Mouse (Mus musculus) heart, embryonic 10.5 days (tissue): ENCODE measurements at regions not wholly inside any gene's neighbourhood (a gene's known extent, or its start where the extent isn't known, plus 50 kb on each side); places are given as distances from the start of the nearest gene placed in this dataset.
A peak's percentile ranks its signal among the peaks of the same experiment; 100 is the strongest.

Experiments
- DNase-seq: peaks from one replicate; pipeline ENCODE4 v3.0.0-alpha.2; 2017; ENCODE audit warnings: low spot score
- H3K27ac ChIP-seq: fragments of 300-500 bp; sonication (generic); 2 replicates; pipeline ENCODE4 v1.5.1; 2016; ENCODE audit warnings: mild to moderate bottlenecking
- H3K27me3 ChIP-seq: fragments of 300-500 bp; sonication (generic); 2 replicates; pipeline ENCODE4 v1.6.1; 2016; ENCODE audit warnings: mild to moderate bottlenecking; ENCODE audit not compliant: poor library complexity, insufficient read depth, severe bottlenecking
- H3K36me3 ChIP-seq: fragments of 300-500 bp; sonication (generic); 2 replicates; pipeline ENCODE4 v1.6.1; 2016; ENCODE audit warnings: mild to moderate bottlenecking, moderate library complexity
- H3K4me1 ChIP-seq: fragments of 300-500 bp; sonication (generic); 2 replicates; pipeline ENCODE4 v1.6.1; 2016; ENCODE audit warnings: mild to moderate bottlenecking
- H3K4me3 ChIP-seq: fragments of 300-500 bp; sonication (generic); 2 replicates; pipeline ENCODE4 v1.5.1; 2016; ENCODE audit warnings: mild to moderate bottlenecking, moderate library complexity
- H3K9me3 ChIP-seq: fragments of 300-500 bp; sonication (generic); 2 replicates; pipeline ENCODE4 v1.6.1; 2016; ENCODE audit warnings: mild to moderate bottlenecking, moderate library complexity
- WGBS: fragments of 180-500 bp; shearing (Covaris S2); methylation state at CpG from one replicate; pipeline ENCODE4 v1.1.7; 2016; 5-methylcytosine and 5-hydroxymethylcytosine counted together

DNA sequence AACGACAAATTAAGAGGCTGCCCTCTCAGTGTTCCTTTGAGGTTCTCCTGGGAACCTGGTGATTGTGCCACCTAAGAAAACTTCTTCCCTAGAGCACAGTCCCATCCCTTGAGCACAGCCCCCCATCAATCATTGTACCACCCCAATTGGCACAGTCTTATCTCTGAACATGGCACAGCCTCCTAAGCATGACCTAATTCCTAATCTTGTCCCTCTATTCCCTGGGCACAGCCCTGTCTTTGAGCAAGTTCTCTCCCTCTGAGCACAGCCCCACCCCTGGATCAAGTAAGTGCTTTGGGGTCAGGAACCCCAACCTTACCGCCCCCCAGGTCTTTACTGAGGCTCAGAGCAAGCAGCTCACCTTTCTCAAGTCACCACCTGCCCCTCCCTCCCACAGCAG, 173.6 kb upstream of the Irx3 start:
- WGBS = 86% methylated on average over 2 of the region's 2 CpGs
- no peak for DNase-seq
- H3K36me3 ChIP-seq = no peaks in the 10 kb centered on the region
- H3K27me3 ChIP-seq = peaks cover 75% of the 10 kb centered on the region
- H3K9me3 ChIP-seq = no peaks in the 10 kb centered on the region
- H3K27ac ChIP-seq = no peak overlapping the region
- H3K4me3 ChIP-seq = no peak overlapping the region
- H3K4me1 ChIP-seq = peaks cover 11% of the 10 kb centered on the region; the same call in 1 of the 2 replicates

- H3K36me3 ChIP-seq = no peaks in the 10 kb centered on the region
- peaks cover 20% of the 10 kb centered on the region for H3K4me1 ChIP-seq
- no peak for DNase-seq
- no peaks in the 10 kb centered on the region for H3K9me3 ChIP-seq
- WGBS = 88% methylated on average over 3 of the region's 3 CpGs
- H3K4me3 ChIP-seq = no peak overlapping the region
- H3K27me3 ChIP-seq = peaks cover 82% of the 10 kb centered on the region
- H3K27ac ChIP-seq = no peak overlapping the region
Measured at GRCm38 (mm10) chr8:91974636-91975035, 172.8 kb upstream of the Irx3 start.

GRCm38 (mm10) chr8:91973951-91974439, 172.1 kb upstream of the Irx3 start:
- H3K36me3 ChIP-seq = no peaks in the 10 kb centered on the region
- no peak overlapping the region for H3K27ac ChIP-seq
- no peak for DNase-seq
- WGBS = 86% methylated on average over 18 of the region's 18 CpGs
- H3K4me3 ChIP-seq = no peak overlapping the region
- no peaks in the 10 kb centered on the region for H3K9me3 ChIP-seq
- H3K27me3 ChIP-seq = peaks cover 82% of the 10 kb centered on the region
- peaks cover 21% of the 10 kb centered on the region for H3K4me1 ChIP-seq

DNA sequence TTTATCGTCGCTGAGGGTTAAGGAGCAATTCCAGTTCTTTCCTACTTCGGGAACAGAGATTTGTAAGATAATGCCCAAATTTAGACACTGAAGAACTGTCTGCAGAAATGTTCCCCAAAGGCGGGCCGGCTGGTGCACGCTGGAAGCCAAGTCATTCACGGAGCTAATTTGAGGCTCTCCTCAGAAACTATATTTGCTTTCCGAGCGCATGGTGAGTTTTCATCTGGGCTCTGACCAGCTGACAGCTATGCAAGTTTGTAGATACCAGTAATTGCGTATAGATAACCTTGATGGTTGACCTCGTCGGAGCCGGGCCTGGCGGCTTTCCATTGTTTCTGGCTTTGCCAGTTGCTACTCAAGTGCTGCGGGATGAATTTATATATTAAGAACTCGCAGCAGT, 165.5 kb upstream of the Irx3 start:
- H3K4me3 ChIP-seq = peak overlapping the region; percentile 48
- DNase-seq = peak; percentile 84

DNA sequence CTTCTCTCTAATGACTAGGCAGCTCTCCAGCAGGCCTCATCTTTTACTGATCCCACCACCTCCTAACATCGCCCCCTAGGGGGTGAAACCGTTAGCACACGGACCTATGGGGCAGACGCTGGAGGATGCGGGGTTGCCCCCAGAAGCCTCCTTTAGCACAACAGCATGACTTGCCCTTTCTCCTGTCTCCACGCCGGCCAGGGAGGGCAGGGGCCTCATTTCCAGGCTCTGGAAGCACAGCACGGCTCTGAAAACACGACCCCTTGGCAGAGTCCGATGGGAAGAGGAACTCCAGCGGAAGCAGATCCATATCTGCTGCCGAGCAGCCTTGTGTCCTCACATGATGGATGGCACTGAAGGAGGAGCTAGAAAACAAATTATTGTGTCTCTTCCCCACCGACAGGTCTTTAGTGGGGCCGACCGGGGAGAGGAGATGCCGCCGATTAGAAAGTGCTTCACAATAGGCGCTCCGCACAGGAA, 165.1 kb upstream of the Irx3 start:
- H3K4me3 ChIP-seq = peak overlapping the region; percentile 48
- H3K36me3 ChIP-seq = no peaks in the 10 kb centered on the region
- peaks cover 64% of the 10 kb centered on the region for H3K27me3 ChIP-seq
- H3K27ac ChIP-seq = peak overlapping the region; percentile 87
- H3K4me1 ChIP-seq = peaks cover 36% of the 10 kb centered on the region
- no peak for DNase-seq
- WGBS = 15% methylated on average over 19 of the region's 19 CpGs
- H3K9me3 ChIP-seq = no peaks in the 10 kb centered on the region

More for the DNA sequence above, 165.5 kb upstream of the Irx3 start:
- WGBS = 13% methylated on average over 16 of the region's 16 CpGs
- Histone ChIP-seq H3K9me3 (no peaks in the 10 kb centered on the region), H3K36me3 (no peaks in the 10 kb centered on the region), H3K27me3 (peaks cover 66% of the 10 kb centered on the region), H3K27ac (peak overlapping the region; percentile 87), H3K4me1 (peaks cover 36% of the 10 kb centered on the region)

- peaks cover under 1% of the 10 kb centered on the region for H3K4me1 ChIP-seq
- 73% methylated on average over 5 of the region's 5 CpGs for WGBS
- H3K9me3 ChIP-seq = no peaks in the 10 kb centered on the region
- DNase-seq = no peak
- no peak overlapping the region for H3K4me3 ChIP-seq
- peaks cover 60% of the 10 kb centered on the region for H3K27me3 ChIP-seq
- no peak overlapping the region for H3K27ac ChIP-seq
- peaks cover 15% of the 10 kb centered on the region; the same call in 1 of the 2 replicates for H3K36me3 ChIP-seq
Measured at GRCm38 (mm10) chr8:91961696-91962095, 159.8 kb upstream of the Irx3 start.

GRCm38 (mm10) chr8:91955170-91955569, 153.3 kb upstream of the Irx3 start:
- 72% methylated on average over 6 of the region's 6 CpGs for WGBS
- peaks cover 15% of the 10 kb centered on the region; the same call in 1 of the 2 replicates for H3K36me3 ChIP-seq
- H3K4me3 ChIP-seq = no peak overlapping the region
- no peak overlapping the region for H3K27ac ChIP-seq
- DNase-seq = no peak
- peaks cover 33% of the 10 kb centered on the region for H3K27me3 ChIP-seq
- H3K4me1 ChIP-seq = no peaks in the 10 kb centered on the region
- no peaks in the 10 kb centered on the region for H3K9me3 ChIP-seq

- Histone ChIP-seq H3K27ac (no peak overlapping the region), H3K36me3 (peaks cover 10% of the 10 kb centered on the region; the same call in 1 of the 2 replicates), H3K9me3 (no peaks in the 10 kb centered on the region), H3K4me3 (no peak overlapping the region), H3K27me3 (peaks cover 32% of the 10 kb centered on the region; the same call in 1 of the 2 replicates), H3K4me1 (no peaks in the 10 kb centered on the region)
- WGBS = 80% methylated on average over 4 of the region's 4 CpGs
- DNase-seq = no peak
Measured at GRCm38 (mm10) chr8:91952981-91953380, 151.1 kb upstream of the Irx3 start.

DNA sequence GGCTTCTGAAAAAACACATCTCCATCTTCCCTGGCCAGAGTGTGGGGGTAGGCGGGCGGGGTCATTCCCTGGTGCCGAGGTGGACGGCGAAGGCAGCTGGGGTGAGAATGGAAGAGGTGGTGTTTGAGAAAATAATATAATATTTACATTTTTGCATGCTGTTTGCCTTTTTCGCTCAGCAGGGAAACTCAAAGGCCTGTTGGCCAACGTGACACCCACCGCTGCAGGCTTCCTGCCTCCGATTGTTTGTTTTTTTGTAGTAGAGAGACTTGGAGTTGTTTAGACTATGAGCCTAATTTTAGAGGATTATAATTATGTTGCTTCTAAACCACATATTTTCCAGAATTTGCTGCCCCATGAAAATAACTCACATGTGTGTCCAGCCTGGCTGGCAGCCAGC, 147.2 kb upstream of the Irx3 start:
- no peak overlapping the region for H3K4me3 ChIP-seq
- no peaks in the 10 kb centered on the region for H3K4me1 ChIP-seq
- DNase-seq = no peak
- 82% methylated on average over 9 of the region's 9 CpGs for WGBS
- H3K27me3 ChIP-seq = peaks cover 15% of the 10 kb centered on the region
- no peaks in the 10 kb centered on the region for H3K36me3 ChIP-seq
- H3K27ac ChIP-seq = no peak overlapping the region
- H3K9me3 ChIP-seq = no peaks in the 10 kb centered on the region

DNA sequence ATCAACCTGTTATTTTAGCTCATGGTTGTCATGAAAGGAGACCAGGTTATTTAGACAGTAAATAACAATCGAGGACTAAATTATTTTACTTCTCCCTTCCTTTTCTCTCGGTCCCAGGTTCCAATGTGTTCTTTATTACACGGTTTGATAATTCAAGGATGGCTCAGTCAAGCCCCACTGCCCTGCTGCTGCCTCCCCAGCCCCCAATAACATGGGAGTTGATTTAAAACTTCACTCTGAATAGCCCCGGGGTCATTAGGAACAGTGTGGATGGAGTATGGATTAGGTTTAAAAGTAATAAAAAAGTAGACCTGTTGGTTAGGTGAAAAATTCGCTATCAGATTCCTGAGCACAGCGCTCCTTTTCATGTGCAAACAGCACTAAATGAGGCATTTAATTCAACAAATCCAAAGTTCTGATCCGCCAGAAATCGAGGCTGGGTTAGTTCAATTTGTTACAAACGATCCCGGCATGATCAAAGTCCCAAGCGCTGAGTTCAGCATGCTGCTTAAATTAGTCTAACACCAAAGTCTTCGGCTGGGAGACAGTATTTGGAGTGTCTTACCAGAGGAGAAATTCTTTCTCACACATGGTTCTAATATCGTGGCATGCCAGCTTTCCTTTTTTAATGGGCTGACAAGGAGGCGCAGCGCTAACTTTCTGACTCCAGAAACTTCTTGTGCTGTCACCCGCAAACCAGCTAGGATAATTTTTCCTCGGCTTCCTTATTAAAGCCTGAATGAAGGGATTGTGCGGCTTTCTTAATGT, 146.5 kb upstream of the Irx3 start:
- no peak overlapping the region for H3K27ac ChIP-seq

DNA sequence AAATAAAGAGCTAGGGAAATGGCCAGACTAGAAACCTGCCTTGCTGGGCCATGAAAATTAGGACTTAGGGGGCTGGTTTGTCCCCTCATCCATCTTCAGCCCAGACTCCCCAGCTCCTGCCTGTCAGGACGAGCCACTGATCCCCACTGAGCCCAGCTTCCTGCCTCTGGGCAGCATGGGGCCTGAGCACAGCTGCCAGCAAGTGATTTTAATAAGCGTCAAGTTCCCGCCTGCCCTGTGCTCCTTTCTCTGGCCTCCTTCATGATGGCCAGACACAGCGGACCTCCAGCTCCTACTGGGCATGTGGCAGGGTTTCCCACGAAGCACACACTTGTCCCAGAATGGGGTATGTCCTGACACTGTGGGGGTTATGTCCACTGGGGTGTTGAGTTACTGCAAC, 139.1 kb upstream of the Irx3 start:
- no peak overlapping the region for H3K27ac ChIP-seq
- H3K4me1 ChIP-seq = peaks cover 3% of the 10 kb centered on the region; the same call in 1 of the 2 replicates
- peaks cover 29% of the 10 kb centered on the region for H3K27me3 ChIP-seq
- H3K9me3 ChIP-seq = no peaks in the 10 kb centered on the region
- 25% methylated on average over 5 of the region's 5 CpGs for WGBS
- H3K36me3 ChIP-seq = no peaks in the 10 kb centered on the region
- DNase-seq = no peak
- no peak overlapping the region for H3K4me3 ChIP-seq

More for the DNA sequence above, 146.5 kb upstream of the Irx3 start:
- 76% methylated on average over 18 of the region's 18 CpGs for WGBS
- H3K9me3 ChIP-seq = no peaks in the 10 kb centered on the region
- no peaks in the 10 kb centered on the region for H3K4me1 ChIP-seq
- H3K36me3 ChIP-seq = no peaks in the 10 kb centered on the region
- peaks cover 21% of the 10 kb centered on the region for H3K27me3 ChIP-seq
- no peak overlapping the region for H3K4me3 ChIP-seq
- DNase-seq = no peak

DNA sequence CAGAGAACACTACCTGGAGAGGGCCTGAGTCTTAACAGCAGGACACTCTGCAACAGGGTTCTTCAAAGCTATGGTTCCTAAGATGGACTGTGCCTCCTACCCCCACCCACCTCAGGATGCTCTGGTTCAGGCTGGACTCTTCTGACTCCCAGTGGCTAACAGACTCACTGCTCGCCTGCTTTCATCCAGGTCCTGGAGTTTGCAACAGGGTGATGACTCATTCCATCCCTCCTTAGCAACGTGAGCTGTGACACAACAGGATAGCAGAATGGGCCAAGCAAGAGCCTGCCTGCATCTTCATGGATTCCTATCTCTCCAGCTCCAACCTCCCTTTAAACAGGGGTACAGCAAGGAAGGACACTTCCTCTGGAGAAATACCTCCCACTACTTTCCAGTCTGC, 135.4 kb upstream of the Irx3 start:
- WGBS = 22% methylated on average over 2 of the region's 2 CpGs

DNA sequence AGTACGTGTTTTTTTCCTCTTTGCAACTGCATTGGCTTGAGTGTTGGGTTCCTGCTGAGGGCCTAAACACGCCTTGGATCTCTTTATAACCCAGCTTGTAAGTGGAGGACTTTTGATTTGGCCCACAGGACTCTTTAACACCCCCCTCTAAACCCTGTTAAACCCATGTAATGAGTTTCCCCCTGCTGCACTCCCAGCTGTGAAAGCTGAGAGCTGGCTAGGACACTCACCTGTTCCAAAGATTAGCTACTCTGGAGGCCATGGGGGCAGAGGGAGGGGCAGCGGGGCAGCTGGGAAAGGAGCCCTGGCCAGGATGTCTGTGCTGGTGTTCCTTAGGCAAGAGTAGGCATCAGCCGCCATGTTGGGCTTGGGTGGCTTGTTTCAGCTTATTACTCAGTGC, 128.7 kb upstream of the Irx3 start:
- DNase-seq = no peak
- no peak overlapping the region for H3K4me3 ChIP-seq
- no peaks in the 10 kb centered on the region for H3K4me1 ChIP-seq
- WGBS = 81% methylated on average over 4 of the region's 4 CpGs
- no peaks in the 10 kb centered on the region for H3K9me3 ChIP-seq
- H3K36me3 ChIP-seq = no peaks in the 10 kb centered on the region
- H3K27me3 ChIP-seq = peaks cover 25% of the 10 kb centered on the region; the same call in 1 of the 2 replicates
- H3K27ac ChIP-seq = no peak overlapping the region

More for the DNA sequence above, 135.4 kb upstream of the Irx3 start:
- H3K9me3 ChIP-seq = no peaks in the 10 kb centered on the region
- H3K27ac ChIP-seq = no peak overlapping the region
- no peak overlapping the region for H3K4me3 ChIP-seq
- H3K36me3 ChIP-seq = no peaks in the 10 kb centered on the region
- DNase-seq = no peak
- peaks cover 19% of the 10 kb centered on the region for H3K27me3 ChIP-seq
- H3K4me1 ChIP-seq = peaks cover 3% of the 10 kb centered on the region; the same call in 1 of the 2 replicates
